Mouse (Mus musculus): ENCODE results near the gene Otud7b.

The Otud7b gene

DNA sequence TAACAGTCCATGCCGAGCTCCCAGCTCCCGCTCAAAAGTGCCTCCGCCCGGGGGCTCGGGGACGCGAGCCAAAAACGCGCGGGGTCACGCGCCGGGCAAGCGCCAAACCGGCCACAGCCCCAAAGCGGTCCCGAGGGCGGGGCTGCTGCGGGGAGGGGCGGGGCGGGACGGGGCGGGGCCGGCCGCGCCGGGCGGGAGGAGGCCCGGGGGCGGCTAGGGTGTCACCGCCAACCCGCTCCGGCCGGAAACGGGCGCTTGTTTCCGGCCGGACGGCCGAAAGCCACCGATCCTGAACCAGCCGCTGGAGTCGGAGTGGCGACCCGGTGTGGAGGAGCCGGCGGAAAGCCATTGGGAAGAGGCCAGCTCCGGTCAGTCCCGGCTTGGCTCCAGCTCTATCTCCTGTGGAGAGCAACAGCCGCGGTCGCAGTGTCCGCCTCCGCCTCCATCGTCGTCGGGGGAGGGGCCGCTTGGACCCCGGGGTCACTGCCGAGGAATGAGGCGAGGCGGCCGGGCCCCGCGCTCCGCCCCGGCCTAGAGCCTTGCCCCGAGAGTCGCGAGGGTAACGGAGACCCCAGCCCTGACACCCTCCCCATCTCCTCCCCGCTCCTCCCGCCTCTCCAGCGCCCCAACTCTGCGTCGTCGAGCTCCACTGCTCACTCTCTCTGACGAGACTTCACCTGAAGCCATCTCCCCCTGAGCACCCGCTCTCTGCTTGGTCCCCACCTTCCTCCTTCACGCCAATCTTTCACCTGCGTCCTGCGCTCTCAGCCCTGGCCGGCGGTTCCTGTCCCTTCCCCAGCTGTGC is at the start of gene Otud7b:
Gene Otud7b (plus strand): TSS at position 267 of the 805 bp plus-strand sequence.
- DNase-seq = peak; percentile 77

DNA sequence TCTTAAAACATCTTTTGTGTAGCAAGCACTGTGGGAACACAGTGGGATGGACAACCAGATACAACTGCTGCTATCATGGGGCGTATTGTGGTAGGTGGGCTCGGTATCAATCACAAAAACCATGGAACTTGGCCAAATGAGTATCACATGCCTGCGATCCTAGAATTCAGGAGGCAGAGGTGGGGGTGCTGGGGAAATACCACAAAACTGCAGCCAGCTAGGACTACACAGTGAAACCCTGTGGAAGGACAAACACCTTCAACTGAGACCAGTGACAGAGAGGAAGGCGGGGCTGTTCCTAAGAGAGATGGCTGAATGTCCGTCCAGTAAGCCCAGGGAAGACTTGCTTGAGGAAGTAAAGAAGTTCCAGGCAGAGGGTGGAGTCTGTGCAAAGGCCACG is 49.0 kb upstream of the Otud7b start:
- DNase-seq = no peak

DNA sequence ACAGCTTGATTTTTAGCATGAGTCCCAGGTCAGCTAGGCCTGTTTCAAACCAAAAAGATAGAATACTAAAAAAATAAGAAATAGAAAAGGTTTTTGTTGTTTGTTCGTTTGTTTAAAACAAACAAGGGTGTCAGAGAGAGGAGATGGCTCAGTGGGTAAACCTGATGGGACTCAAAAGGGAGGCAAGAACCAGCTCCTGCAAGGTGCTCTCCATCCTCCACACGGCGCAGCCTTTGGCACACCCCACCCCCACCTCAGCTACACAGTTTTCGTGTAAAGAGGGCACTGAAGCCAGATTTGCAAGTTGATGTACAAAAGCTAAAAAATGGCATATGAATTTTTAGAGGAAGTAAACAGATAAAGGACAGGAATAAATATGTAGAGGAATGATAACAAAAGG is 48.3 kb upstream of the Otud7b start:
- DNase-seq = no peak

GRCm38 (mm10) chr3:96057747-96058204 is 46.6 kb upstream of the Otud7b start:
- DNase-seq = peak; percentile 92

- peak; percentile 84 for DNase-seq
These were observed 46.0 kb upstream of the Otud7b start, which contains the start of gene Vps45 for GRCm38 (mm10) chr3:96058231-96058896. Gene Vps45, minus strand, starts transcription at chr3:96058466.

DNA sequence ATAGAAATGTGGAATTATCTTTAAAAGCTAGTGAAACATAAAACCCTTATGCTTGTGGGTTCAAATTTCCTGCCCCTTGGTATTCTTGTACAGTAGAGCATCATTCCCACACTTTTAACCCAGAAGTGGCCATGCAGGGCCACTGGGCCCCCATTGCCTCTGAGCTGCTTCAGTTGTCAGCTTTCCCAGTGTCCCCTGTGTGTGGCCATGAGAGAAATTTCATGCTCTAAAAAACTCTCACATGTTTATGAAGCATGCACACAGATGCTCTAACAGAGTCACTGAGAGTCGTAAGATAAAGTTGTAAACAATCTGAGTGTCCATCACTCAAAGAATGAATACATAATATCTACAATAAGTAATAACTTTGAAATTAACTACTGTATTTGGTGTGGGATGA is 44.2 kb upstream of the Otud7b start:
- DNase-seq = no peak

GRCm38 (mm10) chr3:96063299-96063698 is 41.0 kb upstream of the Otud7b start:
- no peak for DNase-seq

DNA sequence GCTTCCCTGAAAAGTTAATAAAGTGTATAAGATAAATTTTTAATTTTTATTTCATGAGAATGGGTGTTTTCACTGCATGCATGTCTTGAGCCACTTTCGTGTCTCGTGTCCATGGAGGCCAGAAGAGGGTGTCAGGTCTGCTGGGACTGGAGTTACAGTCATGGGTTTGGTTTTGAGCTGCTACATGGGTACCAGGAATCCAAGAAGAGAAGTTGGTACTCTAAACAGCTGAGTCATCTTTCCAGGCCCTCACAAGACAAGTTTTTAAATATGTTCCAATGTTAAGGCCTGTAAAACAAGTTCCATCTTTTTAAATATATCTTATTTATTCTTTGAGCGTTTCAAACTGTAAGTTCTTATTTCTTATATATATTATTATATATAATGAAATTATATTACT is 40.1 kb upstream of the Otud7b start:
- no peak for DNase-seq

- DNase-seq = no peak
These were observed 39.2 kb upstream of the Otud7b start for GRCm38 (mm10) chr3:96065147-96065546.

GRCm38 (mm10) chr3:96065754-96066375 is 38.5 kb upstream of the Otud7b start:
- peak; percentile 82 for DNase-seq

DNA sequence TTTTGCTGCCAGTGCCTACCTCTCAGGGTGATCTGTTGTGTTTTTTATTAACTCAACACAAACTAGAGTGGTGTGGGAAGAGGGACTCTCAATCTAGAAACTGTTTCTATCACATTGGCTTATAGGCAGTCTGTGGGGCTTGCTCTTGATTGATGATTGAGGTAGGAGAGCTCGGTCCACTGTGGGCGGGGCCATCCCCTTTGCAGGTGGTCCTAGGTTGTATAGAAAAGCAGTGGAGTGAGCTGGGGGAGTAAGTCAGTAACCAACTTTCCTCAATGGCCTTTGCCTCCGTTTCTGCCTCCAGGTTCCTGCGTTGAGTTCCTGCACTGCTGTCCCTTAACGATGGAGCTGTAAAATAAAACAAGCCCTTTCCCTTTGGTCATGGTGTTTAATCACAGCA is 37.6 kb upstream of the Otud7b start:
- no peak for DNase-seq

DNA sequence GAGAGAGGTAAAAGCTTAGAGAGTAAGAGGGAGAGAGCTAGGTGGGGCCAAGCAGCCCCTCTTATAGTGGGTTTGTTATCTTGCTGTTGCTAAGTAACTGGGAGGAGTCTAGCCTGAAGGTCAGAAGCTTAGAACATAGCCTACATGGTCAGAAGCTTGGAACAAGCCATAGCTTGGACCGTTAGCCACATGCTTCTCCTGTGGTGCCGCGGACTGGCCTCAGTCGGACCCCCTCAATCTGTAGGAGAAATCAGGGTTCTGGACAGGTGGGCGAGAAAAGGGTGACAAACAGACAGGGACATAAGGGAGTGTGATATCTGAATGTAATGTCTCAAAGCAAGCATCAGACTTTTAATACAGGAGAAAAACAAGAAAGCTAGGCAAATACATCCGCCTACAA is 35.3 kb upstream of the Otud7b start:
- no peak for DNase-seq

DNA sequence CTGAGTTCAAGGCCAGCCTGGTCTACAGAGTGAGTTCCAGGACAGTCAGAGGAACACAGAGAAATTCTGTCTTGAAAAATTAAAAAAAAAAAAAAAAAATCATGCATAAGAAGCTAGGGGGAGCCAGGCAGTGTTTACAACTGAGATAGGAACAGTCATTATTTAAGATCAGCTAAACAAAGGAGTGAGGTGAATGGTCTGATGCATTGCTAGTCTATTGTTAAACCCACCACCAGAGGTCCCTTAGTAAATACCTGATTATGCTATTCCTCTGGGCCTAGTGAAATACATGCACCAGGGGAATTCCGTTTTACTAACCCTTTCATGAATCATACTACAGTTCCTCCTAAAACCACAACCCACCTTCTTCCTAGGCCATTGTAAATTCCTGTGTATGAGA is 34.8 kb upstream of the Otud7b start:
- no peak for DNase-seq

DNA sequence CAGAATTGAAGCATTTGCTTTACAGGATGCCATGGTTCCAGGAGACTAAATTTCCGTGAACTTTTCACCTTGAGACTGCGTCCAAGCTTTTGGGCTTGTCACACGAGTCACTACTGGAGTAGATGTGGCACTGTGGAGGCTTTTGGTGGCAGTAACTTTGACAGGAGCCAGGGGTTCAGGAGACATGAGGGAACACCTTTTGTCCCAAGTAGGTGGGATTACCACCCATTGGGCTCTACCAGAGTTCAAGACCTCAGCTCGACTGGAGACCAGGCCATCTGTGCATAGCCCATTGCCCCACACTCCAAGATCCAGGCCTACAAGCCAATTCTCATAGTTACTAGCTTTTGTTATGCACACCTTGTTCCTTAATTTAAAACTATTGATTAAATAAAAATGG is 34.1 kb upstream of the Otud7b start:
- no peak for DNase-seq

GRCm38 (mm10) chr3:96072921-96073486 is 31.3 kb upstream of the Otud7b start:
- DNase-seq = no peak

DNA sequence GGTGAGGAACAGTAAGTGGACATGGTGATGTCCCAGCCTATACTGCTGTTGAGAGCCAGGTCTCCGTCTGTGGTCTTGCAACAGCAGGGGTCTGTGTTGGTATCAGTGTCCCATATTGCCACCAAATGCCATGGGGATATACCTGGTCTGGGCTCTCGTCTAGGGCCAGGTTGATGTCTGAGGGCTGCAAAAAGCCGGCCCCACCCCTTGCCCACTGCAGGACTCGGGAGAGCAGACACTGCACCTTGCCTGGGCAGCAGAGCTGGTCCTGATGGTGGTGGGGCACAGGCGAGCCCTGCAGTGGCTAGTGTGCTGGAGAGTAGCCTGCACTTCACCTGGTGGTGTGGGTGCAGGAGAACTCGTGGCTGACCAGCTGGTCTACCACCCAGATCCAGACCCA is 26.3 kb upstream of the Otud7b start:
- DNase-seq = no peak

DNA sequence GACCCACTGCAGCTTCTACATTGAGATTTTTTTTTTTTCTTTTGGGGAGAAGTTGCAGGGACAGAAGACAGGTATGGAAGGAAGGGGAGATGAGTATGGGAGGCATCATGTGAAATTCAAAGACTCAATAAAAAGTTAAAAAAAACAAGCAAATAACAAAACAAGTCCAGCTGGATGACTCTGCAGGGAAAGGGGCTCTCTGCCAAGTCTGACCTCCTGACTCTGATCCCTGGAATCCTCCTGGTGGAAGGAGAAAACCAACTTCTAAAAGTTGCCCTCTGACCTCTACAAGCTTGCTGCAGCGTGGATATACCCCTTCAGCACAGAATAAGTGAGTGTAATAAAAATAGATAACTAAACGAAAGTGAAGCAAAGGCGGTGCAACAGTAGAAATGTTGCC is 25.6 kb upstream of the Otud7b start:
- no peak for DNase-seq

GRCm38 (mm10) chr3:96081006-96081405 is 23.3 kb upstream of the Otud7b start:
- DNase-seq = no peak

- DNase-seq = no peak
These were observed 22.7 kb upstream of the Otud7b start for GRCm38 (mm10) chr3:96081650-96082049.

DNA sequence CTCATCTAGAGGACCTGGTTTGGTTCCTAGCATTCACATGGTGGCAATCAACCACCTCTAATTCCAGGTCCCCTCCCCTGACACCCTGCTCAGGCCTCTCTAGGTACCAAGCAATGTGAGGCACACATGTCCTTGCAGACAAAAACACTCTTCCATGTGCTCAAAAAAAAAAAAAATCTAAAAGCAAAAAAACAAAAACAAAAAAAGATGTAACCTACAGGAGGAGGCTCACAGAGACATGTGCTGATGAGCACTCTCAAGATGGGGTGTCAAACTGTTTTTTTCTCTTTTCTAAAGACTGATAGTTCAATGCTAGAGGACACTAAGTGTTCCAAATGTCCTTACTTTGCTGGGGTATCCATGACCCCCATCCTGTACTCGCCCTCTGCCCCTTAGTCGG is 22.2 kb upstream of the Otud7b start:
- DNase-seq = no peak

DNA sequence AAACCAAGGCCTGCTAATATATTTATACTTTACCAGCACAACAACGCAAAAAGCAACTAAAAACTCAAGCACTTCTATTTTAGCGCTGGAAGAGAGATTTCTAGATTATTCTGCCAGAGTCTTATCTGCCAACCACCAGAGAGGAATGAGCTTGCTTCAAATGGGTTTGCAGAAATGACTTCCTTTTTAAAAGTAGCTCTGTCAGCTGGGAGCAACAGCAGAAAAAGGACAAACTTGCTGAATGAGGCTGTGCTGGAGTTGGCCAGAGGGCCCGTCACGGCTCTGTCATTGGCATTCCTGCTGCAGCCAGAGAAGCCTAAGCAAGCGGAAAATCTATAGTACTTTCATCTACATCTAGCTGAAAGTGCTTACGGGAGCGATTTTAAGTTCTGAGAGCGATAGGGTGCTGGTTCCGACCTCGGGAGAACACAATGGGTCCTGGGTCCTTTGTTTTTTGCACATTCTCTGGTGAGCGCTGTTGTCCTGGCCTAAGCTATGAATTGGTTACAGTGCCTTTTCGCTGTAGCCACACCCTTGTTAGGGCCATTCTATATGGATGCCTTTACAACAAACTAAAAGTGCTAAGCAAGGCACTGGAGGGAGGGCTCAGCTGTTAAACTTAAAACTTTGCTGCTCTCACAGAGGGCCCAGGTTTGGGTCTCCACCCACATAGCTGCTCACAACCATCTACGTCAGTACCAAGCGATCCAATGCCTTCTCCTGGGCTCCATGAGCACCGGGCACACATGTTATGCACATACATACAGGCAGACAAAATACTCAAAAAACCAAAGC is 21.4 kb upstream of the Otud7b start:
- no peak for DNase-seq

DNA sequence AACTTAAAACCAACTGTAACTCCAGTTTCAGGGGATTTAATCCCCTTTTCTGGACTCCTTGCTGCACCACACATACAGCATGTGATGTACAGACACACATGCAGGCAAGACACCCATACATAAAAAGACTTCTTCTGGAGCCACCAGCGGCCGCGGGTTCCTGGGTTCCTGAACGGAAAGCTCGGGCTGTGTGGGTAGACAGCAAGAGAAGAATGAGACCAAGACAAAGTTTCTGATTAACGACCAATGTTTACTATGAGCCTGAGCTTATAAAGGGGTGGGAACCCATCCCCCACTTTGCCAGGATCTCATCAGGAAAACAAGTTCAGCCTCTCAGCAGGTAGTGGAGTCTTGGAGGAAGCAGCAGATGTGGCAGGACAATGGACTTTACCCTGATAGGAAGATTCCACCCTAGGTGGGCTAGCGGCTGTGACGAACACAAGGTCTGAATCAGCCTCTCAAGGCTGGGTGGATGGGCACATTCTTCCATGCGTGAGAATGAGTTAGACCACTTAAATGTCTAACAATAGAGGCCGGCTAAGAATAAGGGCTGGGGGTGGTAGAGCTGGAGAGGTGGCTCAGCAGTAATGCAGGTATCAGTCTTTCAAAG is 20.1 kb upstream of the Otud7b start:
- DNase-seq = no peak

Data from right cerebral cortex, adult 18-20 months (tissue).